Mouse (Mus musculus) erythroblast, adult 5-6 weeks (primary cell): ENCODE results near the gene Gpc1. TPM values are rescaled to one million over a fixed set of nuclear protein-coding genes. Genes with fewer than 3 reads are reported as not detected.

Source experiments
- ATAC-seq: replicated peaks from 2 replicates; pipeline ENCODE4 v1.8.0; 2016; ENCODE audit warnings: moderate number of reproducible peaks, mild to moderate bottlenecking, moderate TSS enrichment, inconsistent platforms; ENCODE audit not compliant: poor library complexity, low FRiP score, severe bottlenecking
- total RNA-seq, 2 experiments: library from RNA; stranded (forward) in 1 of 2; stranded (reverse) in 1 of 2; fragments of 150-400 nt in 1 of 2; fragments of 200-764, 138-1000 nt in 1 of 2; gene quantifications; 2 replicates each; pipeline versions ENCODE4 v1.2.3 to v1.2.4; 2015 to 2017; ENCODE audit warnings: low replicate concordance in 2 of 2

Gpc1 gene
- total RNA-seq, 2 experiments from 2014 or later = 6.8 to 9.6 TPM

- no peak for ATAC-seq
These were observed 44.1 kb downstream of the Gpc1 start for GRCm38 (mm10) chr1:92875360-92876111.

DNA sequence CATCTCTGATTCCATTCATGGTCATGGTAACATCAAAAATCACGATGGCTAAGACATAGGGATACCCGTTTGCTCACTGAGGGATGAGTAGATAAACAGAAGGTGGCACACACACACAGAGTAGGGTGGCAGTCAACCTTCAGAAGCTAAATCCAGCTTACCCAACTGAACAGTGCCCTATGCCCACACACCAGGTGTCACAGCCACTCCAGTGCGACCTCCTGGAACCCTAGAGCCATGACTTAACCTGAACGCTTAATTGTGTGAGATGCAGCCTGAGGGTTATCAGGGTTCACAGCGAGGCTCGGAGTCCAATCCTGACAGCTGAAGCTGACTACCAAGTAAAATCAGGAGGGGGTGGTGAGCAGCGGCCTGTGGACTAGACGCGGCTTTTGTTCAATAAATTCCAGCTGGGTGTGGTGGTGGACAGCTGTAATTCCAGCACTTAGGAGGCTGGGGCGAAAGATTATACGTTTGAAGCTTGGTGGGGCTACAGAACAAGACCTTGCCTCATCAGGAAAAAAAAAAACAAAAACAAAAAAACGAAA lies 46.1 kb downstream of the Gpc1 start:
- ATAC-seq = no peak

DNA sequence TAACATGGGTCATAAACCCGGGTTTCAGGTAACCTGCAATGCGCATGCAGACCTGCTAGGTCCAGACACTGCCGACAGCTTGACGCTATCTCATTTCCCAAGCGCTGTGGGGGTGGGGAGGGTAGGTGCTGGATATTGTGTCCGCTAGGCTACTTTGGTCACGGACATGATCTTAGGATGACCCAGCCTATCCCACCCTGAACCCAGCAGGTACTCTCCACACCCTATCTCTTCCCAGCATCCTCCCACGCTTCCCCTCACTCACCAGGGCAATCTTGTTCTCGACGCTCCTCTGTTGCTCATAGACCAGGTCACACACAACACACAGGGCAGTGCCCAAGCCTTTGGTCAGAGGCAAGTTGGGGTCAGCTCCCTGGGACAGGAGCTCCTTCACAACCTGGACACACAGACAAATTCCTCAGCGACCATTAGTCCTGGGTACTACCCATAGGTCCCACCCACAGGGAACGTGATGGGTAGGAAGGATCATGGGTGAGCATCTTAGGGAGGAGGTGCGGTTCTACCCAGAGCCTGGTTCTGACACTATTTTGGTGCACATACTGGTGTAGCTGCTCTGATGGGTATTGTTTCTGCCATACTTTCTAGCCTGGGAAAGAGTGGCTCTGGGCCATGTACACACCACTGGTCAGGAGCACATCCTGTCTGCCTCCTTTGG lies 46.8 kb downstream of the Gpc1 start:
- ATAC-seq = no peak

GRCm38 (mm10) chr1:92879266-92879665 lies 47.8 kb downstream of the Gpc1 start:
- ATAC-seq = no peak

DNA sequence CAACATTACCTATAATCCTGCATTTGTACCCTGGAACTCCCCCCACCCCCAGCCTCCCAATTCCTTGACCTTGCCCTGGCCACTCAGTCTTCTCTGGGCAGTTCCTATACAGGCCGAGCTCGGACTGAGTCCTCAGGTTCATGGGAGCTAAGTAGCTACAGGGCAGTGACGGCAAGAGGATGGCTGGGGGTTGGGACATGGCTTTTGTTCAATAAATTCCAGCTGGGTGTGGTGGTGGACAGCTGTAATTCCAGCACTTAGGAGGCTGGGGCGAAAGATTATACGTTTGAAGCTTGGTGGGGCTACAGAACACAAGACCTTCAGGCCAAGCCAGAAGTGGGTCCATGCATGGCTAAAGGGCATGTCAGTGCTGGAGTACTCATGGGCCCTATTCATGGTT lies 48.7 kb downstream of the Gpc1 start:
- ATAC-seq = no peak

DNA sequence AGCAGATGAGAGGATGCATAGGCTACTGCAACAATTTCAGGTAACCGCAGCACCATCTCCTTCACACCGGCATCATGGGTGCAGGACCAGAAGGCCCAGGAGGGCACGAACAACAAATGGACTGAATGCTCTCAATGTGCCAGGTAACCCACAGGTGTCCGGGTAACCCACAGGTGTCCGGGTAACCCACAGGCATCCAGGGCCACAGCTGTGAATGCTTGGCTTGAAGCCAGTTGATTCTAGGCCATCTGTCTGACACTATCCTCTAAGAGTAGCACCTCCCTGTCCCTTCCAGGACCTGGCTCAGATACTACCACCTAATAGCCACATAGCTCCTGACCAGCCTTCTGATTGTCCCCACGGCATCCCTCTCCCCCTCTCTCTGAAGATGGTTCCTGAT lies 50.5 kb downstream of the Gpc1 start:
- no peak for ATAC-seq

DNA sequence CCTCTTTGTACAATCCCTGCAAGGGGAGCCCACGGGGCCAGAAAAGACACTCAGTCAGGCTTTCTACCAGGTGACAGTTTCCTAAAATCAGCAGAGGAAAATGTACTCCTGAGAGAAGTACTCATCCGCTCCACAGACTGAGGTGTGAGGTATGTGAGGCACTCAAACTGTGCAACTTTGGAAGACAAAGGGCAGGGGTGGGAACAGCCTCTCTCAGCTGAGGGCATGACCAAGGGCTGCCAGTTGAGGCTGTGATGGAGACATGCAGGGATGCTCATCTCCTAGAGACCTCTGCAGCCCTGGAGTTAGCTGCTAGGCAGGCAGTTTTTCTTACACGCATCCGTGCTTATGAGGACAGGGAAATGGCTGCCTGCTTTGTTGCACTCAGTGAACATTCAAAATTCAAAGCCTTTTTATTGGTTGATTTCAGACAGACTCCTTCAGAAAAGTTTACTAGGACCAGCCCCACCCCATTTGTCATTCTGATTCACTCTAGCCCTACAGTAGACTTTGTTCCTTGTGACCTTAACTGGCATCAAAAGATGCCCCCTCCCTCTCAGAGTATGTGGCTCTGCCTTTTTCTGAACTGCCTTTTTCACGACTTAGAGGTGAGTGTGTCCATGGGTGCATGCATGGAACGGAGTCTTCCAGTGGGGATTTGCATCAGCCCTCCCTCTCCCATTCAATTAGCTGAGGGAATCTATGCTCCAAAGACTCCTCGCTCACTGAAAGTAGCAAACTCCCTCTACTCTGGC lies 57.6 kb downstream of the Gpc1 start:
- ATAC-seq = no peak

- ATAC-seq = no peak
These were observed 61.3 kb downstream of the Gpc1 start for GRCm38 (mm10) chr1:92892791-92893190.

DNA sequence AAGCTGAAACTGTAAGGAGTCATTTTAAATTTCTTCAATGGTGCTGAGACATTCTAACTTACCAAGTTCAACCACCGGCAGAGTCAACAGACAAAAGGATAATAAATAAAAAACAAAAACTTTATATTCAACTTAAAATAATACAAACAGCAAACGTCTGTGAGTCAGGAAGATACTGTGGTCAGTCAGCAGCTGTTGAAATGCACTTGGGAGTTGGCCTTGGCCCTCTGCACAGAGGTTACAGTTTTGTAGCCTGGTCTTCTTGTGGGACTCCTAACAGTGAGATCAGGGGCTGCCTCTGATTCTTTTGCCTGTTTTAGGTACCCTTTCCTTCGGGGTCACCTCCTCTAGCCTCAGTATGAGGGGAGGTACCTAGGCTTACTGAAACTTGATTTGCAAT lies 62.5 kb downstream of the Gpc1 start:
- no peak for ATAC-seq

DNA sequence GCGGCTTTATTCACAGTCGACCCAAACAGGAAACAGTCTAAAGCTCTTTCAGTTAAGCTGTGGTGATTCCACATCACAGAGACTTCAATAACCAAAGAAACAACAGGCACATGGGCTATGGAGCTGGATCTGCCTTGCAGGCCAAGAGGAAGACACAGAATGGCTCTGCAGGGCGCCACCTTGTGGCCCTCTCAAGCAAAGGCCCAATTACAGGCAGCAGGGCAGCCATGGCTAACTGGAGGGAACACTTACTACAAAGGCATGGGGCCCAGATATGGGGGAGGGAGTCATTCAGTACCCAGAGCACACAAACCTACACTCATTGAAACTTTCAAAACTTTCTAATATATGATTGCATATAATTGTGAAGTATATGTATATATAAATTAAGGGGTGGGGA lies 63.6 kb downstream of the Gpc1 start:
- peak; percentile 94 for ATAC-seq

GRCm38 (mm10) chr1:92902786-92903185 lies 71.3 kb downstream of the Gpc1 start, which contains the start of gene Ankmy1:
Ankmy1 (minus strand) TSS chr1:92902906.
- ATAC-seq = no peak

DNA sequence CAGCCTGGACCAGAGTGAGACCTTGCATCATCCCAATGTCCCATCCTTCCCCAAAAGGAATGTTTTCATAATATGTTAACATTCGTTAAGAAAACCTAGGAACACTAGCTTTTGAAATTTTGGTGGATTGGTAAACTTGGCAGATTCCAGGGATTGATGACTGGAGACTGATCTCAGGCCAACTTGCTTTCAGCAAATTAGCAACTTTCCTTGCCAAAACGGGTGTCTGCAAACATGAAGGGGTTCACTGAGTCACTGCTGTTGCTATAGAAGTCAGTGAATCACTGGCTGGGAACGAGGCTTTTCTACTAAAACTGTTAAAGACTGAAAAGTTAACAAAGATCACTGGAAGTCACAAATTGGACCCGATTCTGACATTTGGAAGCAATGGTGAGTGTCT lies 72.2 kb downstream of the Gpc1 start:
- no peak for ATAC-seq

DNA sequence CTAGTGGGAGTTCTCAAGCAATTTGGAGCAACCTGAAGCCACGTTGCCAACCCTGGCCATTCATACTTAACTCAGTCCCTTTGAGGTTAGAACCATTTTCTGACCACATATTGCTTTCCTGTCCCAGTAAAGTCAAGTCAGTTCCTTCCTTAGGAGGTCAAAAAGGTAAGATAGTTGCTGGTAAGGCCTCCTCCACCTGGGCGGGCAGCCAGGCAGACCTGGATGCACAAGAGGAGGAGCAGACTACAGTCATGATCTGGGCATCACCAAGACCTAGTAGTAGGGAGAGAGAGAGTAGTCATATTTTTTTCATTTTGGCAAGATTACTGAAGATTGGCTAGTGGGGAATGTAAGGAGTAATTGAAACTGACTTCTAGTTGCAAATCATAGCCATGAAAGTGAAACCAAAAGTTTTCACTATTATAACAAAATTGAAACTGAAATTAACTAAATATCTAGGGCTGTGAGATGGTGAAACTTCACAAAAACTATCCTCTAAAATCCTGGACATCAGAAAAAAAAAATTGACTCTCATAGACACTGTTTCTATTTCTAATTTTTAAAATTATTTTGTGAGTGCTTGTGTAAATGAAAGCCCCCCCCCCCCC lies 74.4 kb downstream of the Gpc1 start:
- no peak for ATAC-seq

- peak; percentile 81 for ATAC-seq
These were observed 75.6 kb downstream of the Gpc1 start, which contains the start of gene Dusp28 for GRCm38 (mm10) chr1:92906779-92907631. Dusp28 (plus strand) TSS chr1:92906981.

- peak; percentile 42 for ATAC-seq
These were observed 76.4 kb downstream of the Gpc1 start for GRCm38 (mm10) chr1:92907632-92908360.

GRCm38 (mm10) chr1:92908664-92909063 lies 77.2 kb downstream of the Gpc1 start:
- ATAC-seq = no peak

DNA sequence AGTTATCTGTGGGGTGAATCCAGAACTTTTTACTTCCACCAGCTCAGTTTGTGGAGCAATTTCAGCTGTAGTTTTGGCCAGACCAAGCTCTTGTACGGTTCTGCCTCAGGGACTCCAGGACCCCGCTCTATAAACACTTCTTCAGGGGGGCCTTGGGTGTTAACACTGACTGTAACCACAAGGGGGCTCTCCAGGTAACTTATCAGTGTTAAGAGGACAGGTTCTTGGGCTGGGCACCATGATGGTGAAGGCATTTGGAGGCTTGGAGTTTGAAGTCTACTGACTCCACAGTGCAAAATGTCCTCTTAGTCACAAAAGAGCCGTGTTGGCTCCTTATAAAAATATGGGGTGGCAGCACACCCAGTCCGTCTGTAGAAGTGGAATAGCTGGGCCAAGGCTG lies 77.6 kb downstream of the Gpc1 start:
- no peak for ATAC-seq
